Mouse (Mus musculus) embryo, embryonic 10 days (tissue): ENCODE measurements around the gene Dennd4a.

Experiments used
- DNase-seq: peaks from one replicate; pipeline ENCODE4 v3.0.0-alpha.2; 2015; ENCODE audit warnings: low spot score

The Dennd4a gene

DNA sequence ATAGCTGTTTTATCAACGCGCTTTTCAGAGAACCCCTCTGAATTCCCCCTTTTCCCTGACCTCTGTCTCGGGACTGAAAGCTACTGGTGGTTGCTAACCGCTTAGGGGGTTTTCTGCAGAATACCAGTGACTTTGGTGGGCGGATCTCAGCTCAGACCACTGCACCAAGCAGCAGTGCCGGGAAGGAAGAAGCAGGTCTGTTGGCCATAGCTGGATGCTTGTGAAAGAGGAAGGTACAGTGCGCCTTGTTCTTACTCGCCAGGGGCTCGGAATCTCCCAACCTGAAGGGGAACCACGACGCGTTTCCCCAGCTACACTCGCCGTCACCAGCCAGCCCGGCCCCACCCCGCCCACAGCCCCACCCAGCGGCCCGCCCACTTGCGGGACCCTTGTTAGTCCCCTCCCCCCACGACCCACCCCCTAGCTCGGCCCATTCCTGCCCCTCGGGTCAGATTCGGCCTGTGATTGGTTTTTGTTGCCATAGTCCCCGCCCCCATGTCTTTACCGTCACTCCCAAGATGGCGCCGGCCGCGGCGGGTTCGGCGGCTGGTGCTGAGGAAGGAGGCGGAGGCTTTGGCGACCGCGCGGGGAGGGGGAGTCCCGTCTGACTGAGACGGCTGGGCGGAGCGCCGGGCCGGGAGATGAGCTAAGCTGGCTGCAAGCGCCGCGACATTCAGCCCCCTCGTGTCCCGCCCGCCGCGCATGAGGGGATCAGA is at the start of gene Dennd4a:
Gene Dennd4a, plus strand, starts transcription at position 519 of the 716 bp plus-strand sequence.
- DNase-seq: peak; percentile 98

DNA sequence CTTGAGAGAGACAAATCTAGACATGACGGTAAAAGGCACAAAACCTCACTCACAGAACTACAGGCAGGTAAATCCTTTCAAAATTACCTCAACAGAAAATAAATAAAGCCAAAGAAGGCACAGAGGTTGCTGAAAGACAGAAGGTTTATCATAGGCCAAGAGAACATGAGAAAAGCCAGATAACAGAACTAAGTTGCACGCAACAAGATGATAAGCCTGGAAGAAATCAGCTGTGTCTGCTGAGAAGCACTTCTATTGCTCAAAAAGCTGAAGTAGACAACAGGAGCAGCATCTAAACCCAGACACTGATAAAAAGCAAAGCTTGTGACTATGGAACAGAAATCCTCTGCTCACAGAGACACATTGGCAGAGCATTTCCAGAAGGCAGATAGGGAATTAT is 46.3 kb upstream of the Dennd4a start:
- no peak for DNase-seq

GRCm38 (mm10) chr9:64766136-64766535 is 45.0 kb upstream of the Dennd4a start:
- DNase-seq: no peak

- no peak for DNase-seq
Measured at GRCm38 (mm10) chr9:64767796-64768195, 43.3 kb upstream of the Dennd4a start.

GRCm38 (mm10) chr9:64769066-64769695 is 42.0 kb upstream of the Dennd4a start:
- peak; percentile 65 for DNase-seq

DNA sequence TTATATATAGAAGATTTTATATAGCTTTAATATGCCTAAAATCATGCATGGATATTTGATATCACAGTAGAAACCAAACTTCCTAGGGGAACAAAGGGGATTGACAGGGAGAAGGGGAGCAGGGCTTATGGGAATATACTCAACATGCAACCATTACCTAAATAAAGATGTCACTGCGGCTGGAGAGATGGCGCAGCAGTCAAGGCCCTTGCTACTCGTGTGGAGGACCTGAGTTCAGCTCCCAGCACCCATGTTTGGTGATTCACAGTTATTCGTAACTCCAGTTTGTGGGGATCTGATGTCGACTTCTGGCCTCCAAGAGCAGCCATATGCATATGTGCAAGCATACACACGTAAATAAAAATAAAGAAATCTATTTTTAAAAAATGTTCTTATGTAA is 41.2 kb upstream of the Dennd4a start:
- no peak for DNase-seq

GRCm38 (mm10) chr9:64770411-64770849 is 40.7 kb upstream of the Dennd4a start:
- DNase-seq: no peak

- no peak for DNase-seq
Measured at GRCm38 (mm10) chr9:64771236-64771635, 39.9 kb upstream of the Dennd4a start.

DNA sequence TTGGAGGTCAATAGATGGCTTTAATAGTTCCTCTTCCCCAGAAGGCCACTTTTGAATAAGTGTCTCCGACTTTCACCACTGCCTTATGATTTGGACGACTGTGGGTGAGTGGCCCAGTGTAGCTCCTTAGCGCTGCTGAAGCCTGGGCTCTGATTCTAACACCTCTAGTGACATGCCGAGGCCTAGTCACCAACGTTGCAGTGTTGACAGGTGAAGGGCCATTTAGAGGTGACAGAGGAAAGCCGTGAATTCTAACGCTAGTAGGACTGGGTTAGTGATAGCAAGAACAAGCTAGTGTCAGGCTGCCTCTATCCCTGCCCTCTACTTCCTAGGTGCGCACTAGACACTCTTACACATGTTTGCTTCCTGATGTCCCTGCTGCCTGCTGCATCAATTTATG is 37.9 kb upstream of the Dennd4a start:
- DNase-seq: no peak

DNA sequence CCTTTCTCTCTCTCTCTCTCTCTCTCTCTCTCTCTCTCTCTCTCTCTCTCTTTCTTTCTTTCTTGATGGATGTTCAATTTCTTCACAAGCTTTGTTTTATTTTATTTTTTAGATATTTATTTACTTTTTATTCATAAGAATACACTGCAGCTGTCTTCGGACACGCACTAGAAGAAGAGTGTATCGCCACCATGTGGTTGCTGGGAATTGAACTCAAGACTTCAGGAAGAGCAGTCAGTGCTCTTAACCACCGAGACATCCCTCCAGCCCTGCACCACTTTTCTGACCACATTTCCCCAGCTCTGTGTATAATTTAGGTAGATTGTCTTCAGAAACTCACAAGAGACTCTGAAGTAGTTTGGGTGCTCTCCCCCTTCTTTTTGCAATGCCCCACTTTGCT is 37.2 kb upstream of the Dennd4a start:
- DNase-seq: peak; percentile 30

GRCm38 (mm10) chr9:64774411-64774811 is 36.7 kb upstream of the Dennd4a start:
- DNase-seq: peak; percentile 20

- no peak for DNase-seq
Measured at GRCm38 (mm10) chr9:64774883-64775282, 36.3 kb upstream of the Dennd4a start.

DNA sequence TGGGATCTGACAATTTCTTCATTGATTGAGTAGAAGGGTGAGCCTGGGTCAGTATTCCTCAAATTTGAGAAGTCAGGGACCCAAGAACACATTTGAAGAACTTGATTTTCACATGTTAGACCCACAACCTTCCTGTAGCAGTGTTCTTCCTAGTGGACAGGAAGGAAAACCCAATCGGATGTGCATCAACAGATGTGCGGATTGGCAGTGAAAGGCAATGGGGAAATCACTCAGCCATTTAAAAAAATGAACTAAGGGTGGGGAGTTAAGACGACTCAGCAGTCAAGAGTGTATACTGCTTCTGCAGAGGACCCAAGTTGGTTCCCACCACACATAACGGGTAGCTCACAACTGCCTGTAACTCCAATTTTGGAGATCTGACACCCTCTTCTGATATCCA is 35.6 kb upstream of the Dennd4a start:
- DNase-seq: no peak

GRCm38 (mm10) chr9:64777441-64777987 is 33.6 kb upstream of the Dennd4a start:
- no peak for DNase-seq

- DNase-seq: no peak
Measured at GRCm38 (mm10) chr9:64778151-64778550, 33.0 kb upstream of the Dennd4a start.

GRCm38 (mm10) chr9:64779628-64780027 is 31.5 kb upstream of the Dennd4a start:
- peak; percentile 60 for DNase-seq

DNA sequence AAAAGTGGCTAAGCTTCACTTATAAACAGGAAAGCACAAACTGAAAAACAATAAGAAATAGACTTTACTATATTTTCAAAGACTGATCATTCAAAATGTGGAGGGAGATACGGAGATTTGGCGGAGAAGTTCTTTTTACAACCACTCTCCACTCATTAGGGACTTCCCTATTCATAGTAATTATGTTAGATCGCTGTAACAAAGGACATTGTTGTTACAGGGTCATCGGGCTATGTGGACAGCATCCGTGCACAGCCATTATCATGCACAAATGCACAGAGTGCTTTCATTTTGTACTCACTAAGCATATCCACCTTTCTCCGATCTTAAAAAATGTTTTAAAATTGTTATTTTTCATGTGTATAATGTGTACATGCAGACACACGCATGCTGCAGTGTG is 27.6 kb upstream of the Dennd4a start:
- no peak for DNase-seq

- DNase-seq: peak; percentile 79
Measured at GRCm38 (mm10) chr9:64784841-64785240, 26.3 kb upstream of the Dennd4a start.

- DNase-seq: no peak
Measured at GRCm38 (mm10) chr9:64786216-64786905, 24.8 kb upstream of the Dennd4a start.

GRCm38 (mm10) chr9:64788070-64788469 is 23.1 kb upstream of the Dennd4a start:
- DNase-seq: no peak

GRCm38 (mm10) chr9:64789341-64789761 is 21.8 kb upstream of the Dennd4a start:
- DNase-seq: no peak

DNA sequence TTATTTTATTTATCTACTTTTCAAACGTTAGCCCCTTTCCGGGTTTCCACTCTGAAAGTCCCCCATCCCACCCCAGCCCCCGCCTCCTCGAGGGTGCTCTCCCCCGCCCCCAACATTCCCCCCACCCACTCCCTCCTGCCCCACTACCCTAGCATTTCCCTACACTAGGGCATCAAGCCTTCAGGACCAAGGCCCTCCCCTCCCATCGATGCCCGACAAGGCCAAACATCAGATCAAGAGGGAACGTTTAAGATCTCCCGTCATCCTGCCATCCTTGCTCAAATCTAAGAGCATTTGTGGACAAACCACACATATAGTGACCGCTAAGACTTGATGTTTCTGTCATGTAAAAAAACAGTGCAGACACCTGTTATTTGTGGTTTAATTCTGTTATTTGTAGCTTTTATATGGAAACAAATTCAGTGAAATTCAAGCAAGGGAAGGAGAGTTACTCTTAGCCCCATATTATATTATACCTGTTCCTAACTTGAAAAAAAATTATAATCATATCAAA is 21.2 kb upstream of the Dennd4a start:
- DNase-seq: no peak
